Comparison of ENCODE assay signal across 8 mouse cellular contexts in genomic region chr11:88863904-88864457, GRCm38 (mm10). TPM values are rescaled to one million over a fixed set of nuclear protein-coding genes. Genes with fewer than 3 reads are reported as not detected.
A peak's percentile ranks its signal among the peaks of the same experiment; 100 is the strongest.
DNase-seq lines count a peak whose midpoint lies in the region; ATAC-seq and TF ChIP-seq lines count a peak whose summit lies in the region.

No protein-coding gene starts in this region.

- H3K27ac ChIP-seq in layer of hippocampus, adult 2 months = peak overlapping the region; percentile 88
- H3K27ac ChIP-seq in forebrain, embryonic 12.5 days = peak overlapping the region; percentile 69; the same call in 1 of the 2 replicates
- peak overlapping the region; percentile 86 for H3K27ac ChIP-seq in hindbrain, embryonic 13.5 days
- peak overlapping the region; percentile 64; the same call in 1 of the 2 replicates for H3K27ac ChIP-seq in limb, embryonic 15.5 days
- peak overlapping the region; percentile 92 for H3K27ac ChIP-seq in midbrain, embryonic 14.5 days (replicated peaks; ENCODE audit: low read depth, low read length)

- H3K9me3 ChIP-seq in forebrain, embryonic 12.5 days = no peaks in the 10 kb centered on the region
- no peaks in the 10 kb centered on the region for H3K9me3 ChIP-seq in hindbrain, embryonic 13.5 days
- no peaks in the 10 kb centered on the region for H3K9me3 ChIP-seq in limb, embryonic 15.5 days
- H3K9me3 ChIP-seq in midbrain, embryonic 14.5 days (ENCODE audit: control insufficient read depth, low read length) = no peaks in the 10 kb centered on the region

- H3K4me1 ChIP-seq in forebrain, embryonic 12.5 days = peaks cover 21% of the 10 kb centered on the region
- H3K4me1 ChIP-seq in hindbrain, embryonic 13.5 days (replicated peaks) = peaks cover 24% of the 10 kb centered on the region
- H3K4me1 ChIP-seq in limb, embryonic 15.5 days = peaks cover 18% of the 10 kb centered on the region
- H3K4me1 ChIP-seq in midbrain, embryonic 14.5 days (ENCODE audit: control insufficient read depth, insufficient read depth, low read length) = peaks cover 23% of the 10 kb centered on the region

- TF ChIP-seq CTCF in layer of hippocampus, adult 2 months (conservative IDR thresholded peaks at IDR 0.05) = no peak

- peak overlapping the region; percentile 94 for H3K4me3 ChIP-seq in layer of hippocampus, adult 2 months
- H3K4me3 ChIP-seq in forebrain, embryonic 12.5 days (replicated peaks) = peak overlapping the region; percentile 66
- H3K4me3 ChIP-seq in hindbrain, embryonic 13.5 days = peak overlapping the region; percentile 78
- peak overlapping the region; percentile 65 for H3K4me3 ChIP-seq in limb, embryonic 15.5 days
- peak overlapping the region; percentile 70 for H3K4me3 ChIP-seq in midbrain, embryonic 14.5 days (replicated peaks; ENCODE audit: low read depth, low read length)

- under 1% methylated on average over 49 of the region's 49 CpGs for WGBS in forebrain, embryonic 12.5 days
- WGBS in hindbrain, embryonic 13.5 days = under 1% methylated on average over 35 of the region's 49 CpGs
- WGBS in limb, embryonic 15.5 days = under 1% methylated on average over 39 of the region's 49 CpGs
- WGBS in midbrain, embryonic 14.5 days = under 1% methylated on average over 48 of the region's 49 CpGs

- peaks cover 21% of the 10 kb centered on the region; the same call in 1 of the 2 replicates for H3K27me3 ChIP-seq in forebrain, embryonic 12.5 days
- no peaks in the 10 kb centered on the region for H3K27me3 ChIP-seq in hindbrain, embryonic 13.5 days
- H3K27me3 ChIP-seq in limb, embryonic 15.5 days = no peaks in the 10 kb centered on the region
- H3K27me3 ChIP-seq in midbrain, embryonic 14.5 days (ENCODE audit: control insufficient read depth, insufficient read depth, low read length) = no peaks in the 10 kb centered on the region

- ATAC-seq in forebrain, embryonic 12.5 days (ENCODE audit: low FRiP score) = peak; percentile 63; the same call in 1 of the 2 replicates
- no peak; the same call in none of the 2 replicates for ATAC-seq in hindbrain, embryonic 13.5 days (ENCODE audit: low FRiP score)
- ATAC-seq in limb, embryonic 15.5 days (ENCODE audit: insufficient number of reproducible peaks, low FRiP score, low TSS enrichment, low read depth) = peak; percentile 40; the same call in 1 of the 2 replicates
- ATAC-seq in midbrain, embryonic 14.5 days (ENCODE audit: low FRiP score, low TSS enrichment) = peak; percentile 38; the same call in 1 of the 2 replicates

- H3K9ac ChIP-seq in forebrain, embryonic 12.5 days = peak overlapping the region; percentile 74
- H3K9ac ChIP-seq in hindbrain, embryonic 13.5 days = peak overlapping the region; percentile 88
- peak overlapping the region; percentile 63 for H3K9ac ChIP-seq in limb, embryonic 15.5 days
- H3K9ac ChIP-seq in midbrain, embryonic 14.5 days (replicated peaks; ENCODE audit: low read length) = peak overlapping the region; percentile 86

- H3K36me3 ChIP-seq in forebrain, embryonic 12.5 days (replicated peaks) = no peaks in the 10 kb centered on the region
- no peaks in the 10 kb centered on the region for H3K36me3 ChIP-seq in hindbrain, embryonic 13.5 days
- no peaks in the 10 kb centered on the region for H3K36me3 ChIP-seq in limb, embryonic 15.5 days
- H3K36me3 ChIP-seq in midbrain, embryonic 14.5 days (ENCODE audit: control insufficient read depth, insufficient read depth, low read length) = no peaks in the 10 kb centered on the region

- no peak for DNase-seq in layer of hippocampus, adult 2 months (ENCODE audit: low spot score in 2 of 2)
- DNase-seq in layer of hippocampus, adult 18-20 months (ENCODE audit: low spot score in 2 of 2) = no peak
- peak; percentile 54 for DNase-seq in adipocyte (ENCODE audit: low spot score)
- DNase-seq in midbrain, embryonic 14.5 days = peak; percentile 75
- DNase-seq in natural killer cell, adult 2 months (ENCODE audit: low spot score in 2 of 2) = no peak

- peak overlapping the region; percentile 97 for H3K4me2 ChIP-seq in forebrain, embryonic 12.5 days
- peak overlapping the region; percentile 99 for H3K4me2 ChIP-seq in hindbrain, embryonic 13.5 days
- peak overlapping the region; percentile 96 for H3K4me2 ChIP-seq in limb, embryonic 15.5 days
- H3K4me2 ChIP-seq in midbrain, embryonic 14.5 days (ENCODE audit: low read length) = peak overlapping the region; percentile 97

RNA-seq across cellular contexts. Expression of gene Akap1, which starts 0.4 kb away (rescaled TPM):
- total RNA-seq in layer of hippocampus, adult 2 months (2021) = 10 to 100 TPM; 38.9 to 40.3 TPM
- total RNA-seq in layer of hippocampus, adult 18-20 months (2021) = 10 to 100 TPM; 40.9 to 42.9 TPM
- 20.9 and 23.3 TPM in 2 replicates for polyA plus RNA-seq in forebrain, embryonic 12.5 days (2016; fragmentation: Nextera tagmentation; extraction: Ambion mirVana)
- polyA plus RNA-seq in hindbrain, embryonic 13.5 days (2015; fragmentation: Nextera tagmentation; extraction: Ambion mirVana) = 26.9 and 28.6 TPM in 2 replicates
- 17.9 and 24.4 TPM in 2 replicates for polyA plus RNA-seq in limb, embryonic 15.5 days (2015; fragmentation: Nextera tagmentation; extraction: Ambion mirVana)
- polyA plus RNA-seq in midbrain, embryonic 14.5 days (2014; fragmentation: Nextera tagmentation; extraction: Ambion mirVana) = 28.7 and 29.0 TPM in 2 replicates

Comparison
In these comparisons a context has a peak if more than half of its experiments do, and no peak if none do; other contexts are left out.
1. DNase-seq: peak in adipocyte (single experiment) and midbrain, embryonic 14.5 days (single experiment); none in layer of hippocampus, adult 2 months (0 of 2), layer of hippocampus, adult 18-20 months (0 of 2) and natural killer cell, adult 2 months (0 of 2).
2. Peak in every context shown above with its lines, with median percentiles within 50 percentile points of each other: H3K27ac ChIP-seq, H3K4me3 ChIP-seq, H3K4me2 ChIP-seq and H3K9ac ChIP-seq.